Comparison of ENCODE assay signal across 8 mouse cellular contexts in genomic region chr16:91553625-91554024, GRCm38 (mm10). TPM values are rescaled to one million over a fixed set of nuclear protein-coding genes. Genes with fewer than 3 reads are reported as not detected.
DNase-seq lines count a peak whose midpoint lies in the region; ATAC-seq and TF ChIP-seq lines count a peak whose summit lies in the region.

No protein-coding gene starts in this region.

- H3K9me3 ChIP-seq in hindbrain, postnatal 0 days (ENCODE audit: low read length), result no peaks in the 10 kb centered on the region
- H3K9me3 ChIP-seq in hindbrain, embryonic 16.5 days (ENCODE audit: control insufficient read depth, low read length), result no peaks in the 10 kb centered on the region

- DNase-seq in hindbrain, postnatal 0 days (ENCODE audit: low spot score), result peak; percentile 32
- DNase-seq in adrenal gland, postnatal 14 days, result peak; percentile 63
- peak; percentile 65 to 86 for DNase-seq in lung, postnatal 4 days
- no peak for DNase-seq in layer of hippocampus, adult 8-10 months (ENCODE audit: low spot score in 2 of 2)
- no peak for DNase-seq in frontal cortex, postnatal 25 days (ENCODE audit: low spot score in 2 of 2)
- DNase-seq in c-Kit-positive CD71-positive TER-119-positive erythroid progenitor cells, embryonic 14.5 days (ENCODE audit: low spot score), result no peak

- peaks cover 3% of the 10 kb centered on the region for H3K4me1 ChIP-seq in hindbrain, postnatal 0 days (ENCODE audit: insufficient read depth, low read length)
- H3K4me1 ChIP-seq in hindbrain, embryonic 16.5 days (ENCODE audit: control insufficient read depth, insufficient read depth, low read depth, low read length), result peaks cover 8% of the 10 kb centered on the region

- no peak overlapping the region for H3K4me3 ChIP-seq in hindbrain, postnatal 0 days (ENCODE audit: low read length)
- no peak overlapping the region for H3K4me3 ChIP-seq in hindbrain, embryonic 16.5 days (ENCODE audit: low read length)

- H3K36me3 ChIP-seq in hindbrain, postnatal 0 days (ENCODE audit: insufficient read depth, low read length), result 0 out of 2 replicates have a peak, but pooled peaks cover 4% of the 10 kb centered on the region
- H3K36me3 ChIP-seq in hindbrain, embryonic 16.5 days (ENCODE audit: control insufficient read depth, insufficient read depth, low read length), result no peaks in the 10 kb centered on the region

- 0 out of 2 replicates have a peak, but pooled peaks have one; percentile 27 for ATAC-seq in hindbrain, postnatal 0 days
- ATAC-seq in hindbrain, embryonic 16.5 days, result no peak
- peak; percentile 65 for ATAC-seq in inflammation-experienced regulatory T-cells, adult 6 months

- no peaks in the 10 kb centered on the region for H3K27me3 ChIP-seq in hindbrain, postnatal 0 days (ENCODE audit: insufficient read depth, low read length)
- H3K27me3 ChIP-seq in hindbrain, embryonic 16.5 days (replicated peaks; ENCODE audit: control insufficient read depth, insufficient read depth, low read length), result no peaks in the 10 kb centered on the region

- no peak overlapping the region for H3K9ac ChIP-seq in hindbrain, postnatal 0 days (replicated peaks; ENCODE audit: low read length)
- H3K9ac ChIP-seq in hindbrain, embryonic 16.5 days (ENCODE audit: low read depth, low read length), result no peak overlapping the region

- no peak for TF ChIP-seq CTCF in hindbrain, postnatal 0 days (IDR thresholded peaks at IDR 0.05; ENCODE audit: low read depth)

- WGBS in hindbrain, postnatal 0 days, result 50% methylated on average over 12 of the region's 12 CpGs
- WGBS in hindbrain, embryonic 16.5 days, result 55% methylated on average over 12 of the region's 12 CpGs

- no peak overlapping the region for H3K27ac ChIP-seq in hindbrain, postnatal 0 days
- H3K27ac ChIP-seq in hindbrain, embryonic 16.5 days (ENCODE audit: low read depth, low read length), result no peak overlapping the region

- H3K4me2 ChIP-seq in hindbrain, postnatal 0 days (ENCODE audit: low read depth, low read length), result no peak overlapping the region
- no peak overlapping the region for H3K4me2 ChIP-seq in hindbrain, embryonic 16.5 days (ENCODE audit: low read length)

RNA-seq across cellular contexts. Expression of gene Ifngr2, which starts 6.8 kb away (rescaled TPM):
- 53.1 and 68.4 TPM in 2 replicates for total RNA-seq in hindbrain, postnatal 0 days (2014; rRNA removed)
- polyA plus RNA-seq in hindbrain, postnatal 0 days (2015; fragmentation: Nextera tagmentation; extraction: Ambion mirVana), result 131 and 140 TPM in 2 replicates
- 118 and 127 TPM in 2 replicates for polyA plus RNA-seq in hindbrain, embryonic 16.5 days (2015; fragmentation: Nextera tagmentation; extraction: Ambion mirVana)
- 27.7 and 30.8 TPM in 2 replicates for total RNA-seq in adrenal gland, postnatal 14 days (2021)
- 10 to 100 TPM in 2 of 3 experiments, 1 to 10 TPM in 1; 3.4 to 30.9 (median 14.7) TPM for polyA plus RNA-seq in inflammation-experienced regulatory T-cells, adult 6 months (2017; shearing (Covaris generic))
- 10 to 100 TPM; 38.9 to 52.7 (median 46.3) TPM for total RNA-seq in layer of hippocampus, adult 8-10 months (2022)

RNA-seq across cellular contexts. Expression of gene Tmem50b, which starts 44.0 kb away (rescaled TPM):
- 79.6 and 93.3 TPM in 2 replicates for total RNA-seq in hindbrain, postnatal 0 days (2014; rRNA removed)
- polyA plus RNA-seq in hindbrain, postnatal 0 days (2015; fragmentation: Nextera tagmentation; extraction: Ambion mirVana), result 107 and 114 TPM in 2 replicates
- 114 and 131 TPM in 2 replicates for polyA plus RNA-seq in hindbrain, embryonic 16.5 days (2015; fragmentation: Nextera tagmentation; extraction: Ambion mirVana)
- 45.6 and 48.0 TPM in 2 replicates for total RNA-seq in adrenal gland, postnatal 14 days (2021)
- polyA plus RNA-seq in inflammation-experienced regulatory T-cells, adult 6 months (2017; shearing (Covaris generic)), result 10 to 100 TPM; 28.2 to 36.1 (median 34.2) TPM
- total RNA-seq in layer of hippocampus, adult 8-10 months (2022), result 100 to 1,000 TPM in 2 of 4 experiments, 10 to 100 TPM in 2; 78.8 to 108 (median 89.8) TPM

Comparison
In these comparisons a context has a peak if more than half of its experiments do, and no peak if none do; other contexts are left out.
1. DNase-seq: peak in hindbrain, postnatal 0 days (single experiment), adrenal gland, postnatal 14 days (single experiment) and lung, postnatal 4 days (2 of 2); none in layer of hippocampus, adult 8-10 months (0 of 2), frontal cortex, postnatal 25 days (0 of 2) and c-Kit-positive CD71-positive TER-119-positive erythroid progenitor cells, embryonic 14.5 days (single experiment).